Comparison of ENCODE assay signal across 1 mouse cellular context in genomic region chr9:57522861-57523246, GRCm38 (mm10).
A peak's percentile ranks its signal among the peaks of the same experiment; 100 is the strongest.
TF ChIP-seq lines count a peak whose summit lies in the region.

No protein-coding gene starts in this region.

TF ChIP-seq in MEL, 35 proteins besides CTCF, POLR2A, EP300 and RAD21:
- no peak for TF ChIP-seq USF2 (IDR thresholded peaks at IDR 0.05; ENCODE audit: borderline replicate concordance in 1 of 2, insufficient read depth in 1 of 2, low read depth in 1 of 2, low read length in 2 of 2)
- TF ChIP-seq GATA1 (IDR thresholded peaks at IDR 0.05; ENCODE audit: low read depth, low read length): 0 out of 2 replicates have a peak, but pooled peaks have one; percentile 16
- TF ChIP-seq SIN3A (IDR thresholded peaks at IDR 0.05; ENCODE audit: low read length): no peak
